Comparison of ENCODE assay signal across 11 mouse cellular contexts in the genomic region with DNA sequence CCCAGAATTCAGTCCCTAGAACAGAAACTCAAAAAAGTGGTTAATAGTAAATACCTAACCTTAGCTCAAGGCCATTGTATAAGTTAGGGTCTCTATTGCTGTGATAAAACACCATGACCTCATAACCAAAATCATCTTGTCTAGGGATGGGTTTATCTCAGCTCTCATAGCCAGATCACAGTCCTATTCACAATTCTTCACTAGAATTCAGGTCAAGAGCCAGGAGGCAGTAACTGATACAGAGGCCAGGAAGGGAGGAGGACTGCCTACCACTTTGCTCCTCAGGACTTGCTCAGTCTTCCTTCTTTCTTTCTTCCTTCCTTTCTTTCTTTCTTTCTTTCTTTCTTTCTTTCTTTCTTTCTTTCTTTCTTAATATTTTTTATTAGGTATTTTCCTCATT. TPM values are rescaled to one million over a fixed set of nuclear protein-coding genes. Genes with fewer than 3 reads are reported as not detected.
DNase-seq lines count a peak whose midpoint lies in the region; ATAC-seq and TF ChIP-seq lines count a peak whose summit lies in the region.
"Had no signal": no experiment of that assay in that cellular context is flagged by ENCODE, and none has a peak within 500 bp of the region (broad histone marks: within the 10 kb centered on the region; RNA-seq: fewer than 3 reads in every experiment).

No protein-coding gene starts in this region.

- peak overlapping the region; percentile 32; the same call in 1 of the 2 replicates for H3K9ac ChIP-seq in intestine, embryonic 14.5 days (ENCODE audit: low read length)
- H3K9ac ChIP-seq in intestine, postnatal 0 days (ENCODE audit: low read depth, low read length) = no peak overlapping the region
- no peak overlapping the region for H3K9ac ChIP-seq in hindbrain, embryonic 15.5 days
- H3K9ac ChIP-seq in midbrain, embryonic 15.5 days = no peak overlapping the region

- no peaks in the 10 kb centered on the region for H3K27me3 ChIP-seq in intestine, embryonic 14.5 days (replicated peaks; ENCODE audit: control insufficient read depth, insufficient read depth, low read length)
- H3K27me3 ChIP-seq in intestine, postnatal 0 days (replicated peaks; ENCODE audit: control insufficient read depth, insufficient read depth, low read length) = no peaks in the 10 kb centered on the region
- no peaks in the 10 kb centered on the region for H3K27me3 ChIP-seq in hindbrain, embryonic 15.5 days
- H3K27me3 ChIP-seq in midbrain, embryonic 15.5 days (replicated peaks) = no peaks in the 10 kb centered on the region

- no peak for TF ChIP-seq CTCF in intestine, postnatal 0 days (IDR thresholded peaks at IDR 0.05; ENCODE audit: low read depth)

- peak overlapping the region; percentile 72 for H3K4me2 ChIP-seq in intestine, embryonic 14.5 days (ENCODE audit: low read length)
- no peak overlapping the region; the same call in 1 of the 2 replicates for H3K4me2 ChIP-seq in intestine, postnatal 0 days (replicated peaks; ENCODE audit: low read depth)
- peak overlapping the region; percentile 27; the same call in 1 of the 2 replicates for H3K4me2 ChIP-seq in hindbrain, embryonic 15.5 days
- peak overlapping the region; percentile 7; the same call in 1 of the 2 replicates for H3K4me2 ChIP-seq in midbrain, embryonic 15.5 days

- peaks cover 9% of the 10 kb centered on the region for H3K4me1 ChIP-seq in intestine, embryonic 14.5 days (replicated peaks; ENCODE audit: control insufficient read depth, insufficient read depth, low read length)
- H3K4me1 ChIP-seq in intestine, postnatal 0 days (replicated peaks; ENCODE audit: control insufficient read depth, insufficient read depth, low read length) = no peaks in the 10 kb centered on the region; the same call in 1 of the 2 replicates
- peaks cover 16% of the 10 kb centered on the region for H3K4me1 ChIP-seq in hindbrain, embryonic 15.5 days (replicated peaks)
- peaks cover 15% of the 10 kb centered on the region for H3K4me1 ChIP-seq in midbrain, embryonic 15.5 days

- no peak overlapping the region for H3K27ac ChIP-seq in intestine, embryonic 14.5 days (ENCODE audit: low read depth)
- H3K27ac ChIP-seq in intestine, postnatal 0 days (ENCODE audit: low read depth, low read length) = no peak overlapping the region
- no peak overlapping the region for H3K27ac ChIP-seq in hindbrain, embryonic 15.5 days (replicated peaks)
- no peak overlapping the region for H3K27ac ChIP-seq in midbrain, embryonic 15.5 days

- no peak for DNase-seq in intestine, embryonic 14.5 days (ENCODE audit: low spot score)
- peak; percentile 51 for DNase-seq in c-Kit-positive CD71-positive TER-119-positive erythroid progenitor cells, embryonic 14.5 days (ENCODE audit: low spot score)
- DNase-seq in thymus, postnatal 4 days = no peak
- no peak for DNase-seq in layer of hippocampus, adult 8-10 months (ENCODE audit: low spot score in 2 of 2)
- no peak for DNase-seq in urinary bladder, postnatal 25 days (ENCODE audit: low spot score)
- DNase-seq: cerebellum, postnatal 36 days; kidney, adult 18-20 months; thymus, postnatal 14 days had no signal

- H3K36me3 ChIP-seq in intestine, embryonic 14.5 days (ENCODE audit: control insufficient read depth, insufficient read depth, low read length) = peaks cover 11% of the 10 kb centered on the region
- no peaks in the 10 kb centered on the region for H3K36me3 ChIP-seq in intestine, postnatal 0 days (ENCODE audit: control insufficient read depth, insufficient read depth)
- H3K36me3 ChIP-seq in hindbrain, embryonic 15.5 days = 0 out of 2 replicates have a peak, but pooled peaks cover 4% of the 10 kb centered on the region
- H3K36me3 ChIP-seq in midbrain, embryonic 15.5 days (replicated peaks) = no peaks in the 10 kb centered on the region

- H3K4me3 ChIP-seq in intestine, embryonic 14.5 days (ENCODE audit: low read depth, low read length) = peak overlapping the region; percentile 74
- no peak overlapping the region for H3K4me3 ChIP-seq in intestine, postnatal 0 days (ENCODE audit: low read depth, low read length)
- H3K4me3 ChIP-seq in hindbrain, embryonic 15.5 days = no peak overlapping the region
- H3K4me3 ChIP-seq in midbrain, embryonic 15.5 days = no peak overlapping the region

- H3K9me3 ChIP-seq in intestine, embryonic 14.5 days (ENCODE audit: control insufficient read depth, low read length) = no peaks in the 10 kb centered on the region
- no peaks in the 10 kb centered on the region for H3K9me3 ChIP-seq in intestine, postnatal 0 days (ENCODE audit: control insufficient read depth)
- no peaks in the 10 kb centered on the region for H3K9me3 ChIP-seq in hindbrain, embryonic 15.5 days
- H3K9me3 ChIP-seq in midbrain, embryonic 15.5 days = no peaks in the 10 kb centered on the region

- ATAC-seq in intestine, embryonic 14.5 days (replicated peaks; ENCODE audit: low FRiP score, low TSS enrichment, low read depth) = no peak
- ATAC-seq in intestine, postnatal 0 days = no peak
- no peak for ATAC-seq in hindbrain, embryonic 15.5 days (ENCODE audit: low FRiP score, low read depth)
- ATAC-seq in midbrain, embryonic 15.5 days (replicated peaks) = no peak

RNA-seq across cellular contexts. Expression of gene Eri2, which starts 1.5 kb away (rescaled TPM):
- polyA plus RNA-seq in intestine, embryonic 14.5 days (2014; fragmentation: Nextera tagmentation; extraction: Ambion mirVana) = 24.2 and 27.1 TPM in 2 replicates
- 4.2 and 5.0 TPM in 2 replicates for polyA plus RNA-seq in intestine, postnatal 0 days (2015; fragmentation: Nextera tagmentation; extraction: Ambion mirVana)
- polyA plus RNA-seq in hindbrain, embryonic 15.5 days (2015; fragmentation: Nextera tagmentation; extraction: Ambion mirVana) = 15.4 and 16.5 TPM in 2 replicates
- polyA plus RNA-seq in midbrain, embryonic 15.5 days (2015; fragmentation: Nextera tagmentation; extraction: Ambion mirVana) = 15.2 and 16.3 TPM in 2 replicates
- total RNA-seq in layer of hippocampus, adult 8-10 months (2022) = 10 to 100 TPM in 1 of 4 experiments, 1 to 10 TPM in 3; 6.8 to 10.8 (median 8.9) TPM

RNA-seq across cellular contexts. Expression of gene Rexo5, which starts 1.5 kb away (rescaled TPM):
- polyA plus RNA-seq in intestine, embryonic 14.5 days (2014; fragmentation: Nextera tagmentation; extraction: Ambion mirVana) = 21.0 and 25.2 TPM in 2 replicates
- 4.1 and 6.5 TPM in 2 replicates for polyA plus RNA-seq in intestine, postnatal 0 days (2015; fragmentation: Nextera tagmentation; extraction: Ambion mirVana)
- polyA plus RNA-seq in hindbrain, embryonic 15.5 days (2015; fragmentation: Nextera tagmentation; extraction: Ambion mirVana) = 9.5 and 11.9 TPM in 2 replicates
- 10.1 and 10.8 TPM in 2 replicates for polyA plus RNA-seq in midbrain, embryonic 15.5 days (2015; fragmentation: Nextera tagmentation; extraction: Ambion mirVana)
- 1 to 10 TPM in 3 of 4 experiments, under 1 TPM in 1; 0.60 to 2.1 (median 1.7) TPM for total RNA-seq in layer of hippocampus, adult 8-10 months (2022)

RNA-seq across cellular contexts. Expression of gene Acsm3, which starts 34.6 kb away (rescaled TPM):
- 4.9 and 7.1 TPM in 2 replicates for polyA plus RNA-seq in intestine, embryonic 14.5 days (2014; fragmentation: Nextera tagmentation; extraction: Ambion mirVana)
- 0.80 and 0.94 TPM in 2 replicates for polyA plus RNA-seq in intestine, postnatal 0 days (2015; fragmentation: Nextera tagmentation; extraction: Ambion mirVana)
- 0.09 TPM in 1 of 2 replicates, not detected in the other for polyA plus RNA-seq in hindbrain, embryonic 15.5 days (2015; fragmentation: Nextera tagmentation; extraction: Ambion mirVana)
- polyA plus RNA-seq in midbrain, embryonic 15.5 days (2015; fragmentation: Nextera tagmentation; extraction: Ambion mirVana) = not detected in 2 replicates
- not detected for total RNA-seq in layer of hippocampus, adult 8-10 months (2022)
